Mouse (Mus musculus): ENCODE data around the gene Cdkl5.

DNA sequence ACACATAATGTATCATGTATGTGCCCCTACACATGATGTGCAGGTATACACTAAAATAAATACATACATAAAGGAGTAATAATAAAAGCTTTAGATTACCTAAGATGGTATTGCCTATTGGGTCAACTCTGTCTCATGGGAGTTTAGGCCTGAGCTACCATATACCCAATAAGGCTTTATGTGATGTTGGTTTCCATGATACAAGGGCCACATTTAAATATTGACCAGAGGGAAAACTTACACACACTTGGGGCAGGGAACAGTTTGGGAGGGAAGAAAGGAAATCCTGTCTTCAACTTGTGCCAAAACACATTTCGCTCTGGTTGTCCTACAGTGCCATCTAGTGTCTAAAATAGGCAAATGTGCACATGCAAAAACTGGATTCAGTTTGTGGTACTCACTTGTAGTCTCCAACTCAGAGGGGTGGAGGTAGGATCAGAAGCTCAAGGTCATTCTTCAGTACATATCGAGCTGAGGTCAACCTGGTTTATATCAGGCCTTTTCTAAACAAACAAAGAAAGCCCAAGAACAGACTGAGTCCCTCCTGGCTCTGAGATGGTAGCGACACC lies 38.8 kb upstream of the Cdkl5 start:
- TF ChIP-seq USF1 (IDR thresholded peaks at IDR 0.05; ENCODE audit: low read depth) (no peak), CTCF (IDR thresholded peaks at IDR 0.05; ENCODE audit: control insufficient read depth, insufficient read depth, insufficient read length) (peak; percentile 1), MAX (IDR thresholded peaks at IDR 0.05) (no peak), MYOD1 (IDR thresholded peaks at IDR 0.05; ENCODE audit: control insufficient read depth, insufficient read length, low read depth) (no peak), FOSL1 (IDR thresholded peaks at IDR 0.05; ENCODE audit: insufficient read depth, low read length, poor library complexity, severe bottlenecking) (no peak), CEBPB (IDR thresholded peaks at IDR 0.05; ENCODE audit: low read depth) (no peak)
